In genomic region chr10:69114384-69114783, GRCm38 (mm10) we compare ENCODE assay signal across 14 mouse cellular contexts. TPM values are rescaled to one million over a fixed set of nuclear protein-coding genes. Genes with fewer than 3 reads are reported as not detected.
DNase-seq lines count a peak whose midpoint lies in the region; TF ChIP-seq lines count a peak whose summit lies in the region.
"Had no signal": no experiment of that assay in that cellular context is flagged by ENCODE, and none has a peak within 500 bp of the region (broad histone marks: within the 10 kb centered on the region; RNA-seq: fewer than 3 reads in every experiment).

No protein-coding gene starts in this region.

- no peak overlapping the region for H3K9ac ChIP-seq in ES-Bruce4 (ENCODE audit: low read depth, poor library complexity, severe bottlenecking)
- H3K9ac ChIP-seq: kidney, embryonic 15.5 days; liver, embryonic 13.5 days; neural tube, embryonic 12.5 days had no signal

- no peak for TF ChIP-seq POLR2A in ES-Bruce4 (IDR thresholded peaks at IDR 0.05; ENCODE audit: insufficient read depth, low read length)
- TF ChIP-seq POLR2A in embryonic fibroblast, embryonic 13.5 days (IDR thresholded peaks at IDR 0.05; ENCODE audit: low read depth, low read length), result no peak

- peak; percentile 61 for TF ChIP-seq CTCF in layer of hippocampus, adult 2 months (conservative IDR thresholded peaks at IDR 0.05)
- TF ChIP-seq CTCF in ES-Bruce4 (IDR thresholded peaks at IDR 0.05; ENCODE audit: low read depth, low read length), result peak; percentile 6
- peak; percentile 21; the same call in 1 of the 2 replicates for TF ChIP-seq CTCF in embryonic fibroblast, embryonic 13.5 days (IDR thresholded peaks at IDR 0.05; ENCODE audit: borderline replicate concordance, insufficient read depth, low read length)

- no peaks in the 10 kb centered on the region for H3K36me3 ChIP-seq in ES-Bruce4 (ENCODE audit: control insufficient read depth, insufficient read depth, low read length, poor library complexity, severe bottlenecking)
- H3K36me3 ChIP-seq: heart, embryonic 10.5 days; kidney, embryonic 15.5 days; liver, embryonic 13.5 days; neural tube, embryonic 12.5 days had no signal

- peaks cover 2% of the 10 kb centered on the region; the same call in 1 of the 2 replicates for H3K9me3 ChIP-seq in ES-Bruce4 (replicated peaks; ENCODE audit: control insufficient read depth, insufficient read depth, low read length, poor library complexity, severe bottlenecking)
- H3K9me3 ChIP-seq: kidney, embryonic 15.5 days; liver, embryonic 13.5 days; neural tube, embryonic 12.5 days had no signal

- H3K27ac ChIP-seq in layer of hippocampus, adult 2 months, result no peak overlapping the region
- H3K27ac ChIP-seq in ES-Bruce4 (ENCODE audit: insufficient read depth, low read length), result no peak overlapping the region
- no peak overlapping the region for H3K27ac ChIP-seq in embryonic fibroblast, embryonic 13.5 days (ENCODE audit: insufficient read depth, low read length)
- H3K27ac ChIP-seq: heart, embryonic 10.5 days; kidney, embryonic 15.5 days; liver, embryonic 13.5 days; neural tube, embryonic 12.5 days had no signal

- peak; percentile 17 for DNase-seq in embryo, embryonic 10 days (ENCODE audit: low spot score)
- no peak for DNase-seq in embryo, embryonic 11 days
- DNase-seq in layer of hippocampus, adult 2 months (ENCODE audit: low spot score in 2 of 2), result no peak
- DNase-seq in layer of hippocampus, adult 18-20 months (ENCODE audit: low spot score in 2 of 2), result no peak
- no peak for DNase-seq in left cerebral cortex, postnatal 10 days (ENCODE audit: extremely low spot score in 1 of 2, low spot score in 2 of 2)
- DNase-seq in urinary bladder, postnatal 14 days (ENCODE audit: low spot score), result no peak
- DNase-seq: cerebellum, adult 9-10 months; liver, embryonic 13.5 days; thymus, postnatal 25 days had no signal

- intact Hi-C loops in left cerebral cortex, postnatal 10 days (cut with DNase I), result no loop called here

- no peaks in the 10 kb centered on the region for H3K4me1 ChIP-seq in ES-Bruce4 (ENCODE audit: control insufficient read depth, insufficient read depth, low read length)
- H3K4me1 ChIP-seq in embryonic fibroblast, embryonic 13.5 days (ENCODE audit: control insufficient read depth, insufficient read depth, low read length), result no peaks in the 10 kb centered on the region
- H3K4me1 ChIP-seq: heart, embryonic 10.5 days; kidney, embryonic 15.5 days; liver, embryonic 13.5 days; neural tube, embryonic 12.5 days had no signal

- H3K4me3 ChIP-seq in layer of hippocampus, adult 2 months, result no peak overlapping the region
- no peak overlapping the region for H3K4me3 ChIP-seq in ES-Bruce4 (ENCODE audit: low read depth, low read length)
- no peak overlapping the region for H3K4me3 ChIP-seq in embryonic fibroblast, embryonic 13.5 days (ENCODE audit: insufficient read depth, low read length)
- H3K4me3 ChIP-seq: heart, embryonic 10.5 days; kidney, embryonic 15.5 days; liver, embryonic 13.5 days; neural tube, embryonic 12.5 days had no signal

- no peaks in the 10 kb centered on the region for H3K27me3 ChIP-seq in ES-Bruce4 (ENCODE audit: control insufficient read depth, insufficient read depth, low read length, poor library complexity, severe bottlenecking)
- H3K27me3 ChIP-seq: kidney, embryonic 15.5 days; liver, embryonic 13.5 days; neural tube, embryonic 12.5 days had no signal

- no peak for TF ChIP-seq EP300 in ES-Bruce4 (IDR thresholded peaks at IDR 0.05; ENCODE audit: insufficient read depth, low read depth, low read length)

RNA-seq across cellular contexts. Expression of gene Rhobtb1, which starts 36.9 kb away (rescaled TPM):
- 1 to 10 TPM; 3.8 to 5.9 TPM for total RNA-seq in layer of hippocampus, adult 2 months (2021)
- 1 to 10 TPM; 3.5 to 5.1 TPM for total RNA-seq in layer of hippocampus, adult 18-20 months (2021)
- 2.3 and 2.9 TPM in 2 replicates for polyA plus RNA-seq in ES-Bruce4 (2011; ENCODE audit: insufficient read depth, insufficient read length, low read depth, missing spikeins)
- polyA plus RNA-seq in embryonic fibroblast, embryonic 13.5 days (2011; ENCODE audit: insufficient read length, low read depth, missing spikeins), result 5.7 and 8.9 TPM in 2 replicates
- total RNA-seq in left cerebral cortex, postnatal 10 days (2021), result 10 to 100 TPM; 10.0 to 14.4 TPM

Comparison
In these comparisons a context has a peak if more than half of its experiments do, and no peak if none do; other contexts are left out.
1. CTCF ChIP-seq: peak in every context shown above with its lines; median percentile 61 in layer of hippocampus, adult 2 months; 21 in embryonic fibroblast, embryonic 13.5 days; 6 in ES-Bruce4.